Mouse (Mus musculus) embryonic facial prominence, embryonic 11.5 days (tissue): ENCODE measurements around the gene Casz1. TPM values are rescaled to one million over a fixed set of nuclear protein-coding genes. Genes with fewer than 3 reads are reported as not detected.

ENCODE experiments used
- ATAC-seq: fragments of 200-750 bp; cut with Nextera tagmentation; replicated peaks from 2 replicates; pipeline ENCODE4 v1.8.0; 2017; ENCODE audit warnings: low read depth; ENCODE audit not compliant: insufficient number of reproducible peaks, low FRiP score, low TSS enrichment
- DNase-seq: peaks from one replicate; pipeline ENCODE4 v3.0.0-alpha.2; 2015; ENCODE audit warnings: low spot score
- H3K27ac ChIP-seq: fragments of 300-500 bp; sonication (generic); replicated peaks from 2 replicates; pipeline ENCODE4 v1.5.1; 2014; ENCODE audit warnings: mild to moderate bottlenecking, low read depth, low read length, control low read depth
- H3K27me3 ChIP-seq: fragments of 300-500 bp; sonication (generic); 2 replicates; pipeline ENCODE4 v1.6.1; 2014; ENCODE audit warnings: mild to moderate bottlenecking, low read length, moderate library complexity, mixed read lengths; ENCODE audit not compliant: control insufficient read depth, insufficient read depth
- H3K36me3 ChIP-seq: fragments of 300-500 bp; sonication (generic); replicated peaks from 2 replicates; pipeline ENCODE4 v1.6.1; 2014; ENCODE audit warnings: low read depth, mild to moderate bottlenecking, low read length, moderate library complexity, mixed read lengths; ENCODE audit not compliant: control insufficient read depth, insufficient read depth
- H3K4me1 ChIP-seq: fragments of 300-500 bp; sonication (generic); 2 replicates; pipeline ENCODE4 v1.6.1; 2014; ENCODE audit warnings: low read length, mixed read lengths; ENCODE audit not compliant: control insufficient read depth, insufficient read depth
- H3K4me2 ChIP-seq: fragments of 300-500 bp; sonication (generic); 2 replicates; pipeline ENCODE4 v1.6.1; 2014; ENCODE audit warnings: low read depth, mild to moderate bottlenecking, control low read depth, low read length, moderate library complexity
- H3K4me3 ChIP-seq: fragments of 300-500 bp; sonication (generic); 2 replicates; pipeline ENCODE4 v1.5.1; 2014; ENCODE audit warnings: low read depth, low read length, control low read depth
- H3K9ac ChIP-seq: fragments of 300-500 bp; sonication (generic); replicated peaks from 2 replicates; pipeline ENCODE4 v1.6.1; 2014; ENCODE audit warnings: mild to moderate bottlenecking, control low read depth, low read length
- H3K9me3 ChIP-seq: fragments of 300-500 bp; sonication (generic); replicated peaks from 2 replicates; pipeline ENCODE4 v1.6.1; 2016; ENCODE audit warnings: mild to moderate bottlenecking, low read length, inconsistent platforms, mixed read lengths; ENCODE audit not compliant: control insufficient read depth
- WGBS: fragments of 180-500 bp; shearing (Covaris S2); extraction: QIAGEN DNeasy Blood & Tissue Kit; methylation state at CpG from one replicate; pipeline ENCODE4 v1.1.7; 2014; 5-methylcytosine and 5-hydroxymethylcytosine counted together
- polyA plus RNA-seq: library from polyadenylated mRNA; unstranded; fragments of >200 nt; fragmentation: Nextera tagmentation; extraction: Ambion mirVana; gene quantifications from 2 replicates; pipeline ENCODE4 v1.2.1, GENCODE M21; 2014

The Casz1 gene
- polyA plus RNA-seq, 1 experiment from 2014 or later = 1.1 TPM

GRCm38 (mm10) chr4:148771409-148771929 is 32.8 kb upstream of the Casz1 start:
- peak; percentile 45 for DNase-seq
- Histone ChIP-seq H3K9ac (no peak overlapping the region), H3K4me1 (peaks cover 9% of the 10 kb centered on the region), H3K27me3 (peaks cover 13% of the 10 kb centered on the region), H3K9me3 (no peaks in the 10 kb centered on the region), H3K36me3 (no peaks in the 10 kb centered on the region), H3K4me3 (no peak overlapping the region), H3K4me2 (peak overlapping the region; percentile 37; the same call in 1 of the 2 replicates), H3K27ac (no peak overlapping the region)
- no peak; the same call in 1 of the 2 replicates for ATAC-seq
- 2% methylated on average over 14 of the region's 14 CpGs for WGBS

GRCm38 (mm10) chr4:148772658-148773057 is 31.6 kb upstream of the Casz1 start:
- H3K9ac ChIP-seq = no peak overlapping the region
- no peak overlapping the region for H3K27ac ChIP-seq
- no peak overlapping the region for H3K4me2 ChIP-seq
- peaks cover 13% of the 10 kb centered on the region for H3K27me3 ChIP-seq
- WGBS = 73% methylated on average over 6 of the region's 6 CpGs
- peaks cover 9% of the 10 kb centered on the region for H3K4me1 ChIP-seq
- H3K36me3 ChIP-seq = no peaks in the 10 kb centered on the region
- DNase-seq = no peak
- no peak for ATAC-seq
- H3K4me3 ChIP-seq = no peak overlapping the region
- H3K9me3 ChIP-seq = no peaks in the 10 kb centered on the region

- H3K4me1 ChIP-seq = peaks cover 9% of the 10 kb centered on the region
- H3K36me3 ChIP-seq = no peaks in the 10 kb centered on the region
- H3K9ac ChIP-seq = no peak overlapping the region
- DNase-seq (no peak), ATAC-seq (no peak)
- H3K9me3 ChIP-seq = no peaks in the 10 kb centered on the region
- 80% methylated on average over 6 of the region's 6 CpGs for WGBS
- no peak overlapping the region for H3K27ac ChIP-seq
- H3K4me2 ChIP-seq = no peak overlapping the region
- no peak overlapping the region for H3K4me3 ChIP-seq
- H3K27me3 ChIP-seq = peaks cover 13% of the 10 kb centered on the region
These were observed 30.2 kb upstream of the Casz1 start for GRCm38 (mm10) chr4:148774036-148774435.

GRCm38 (mm10) chr4:148775476-148776269 is 28.6 kb upstream of the Casz1 start:
- Histone ChIP-seq H3K36me3 (no peaks in the 10 kb centered on the region), H3K4me2 (no peak overlapping the region), H3K27ac (no peak overlapping the region), H3K4me3 (no peak overlapping the region), H3K9ac (no peak overlapping the region), H3K27me3 (peaks cover 13% of the 10 kb centered on the region), H3K9me3 (no peaks in the 10 kb centered on the region), H3K4me1 (peaks cover 8% of the 10 kb centered on the region)
- no peak for ATAC-seq
- WGBS = 51% methylated on average over 10 of the region's 10 CpGs
- no peak for DNase-seq

- Histone ChIP-seq H3K36me3 (no peaks in the 10 kb centered on the region), H3K4me3 (no peak overlapping the region), H3K27me3 (no peaks in the 10 kb centered on the region; the same call in 1 of the 2 replicates), H3K27ac (no peak overlapping the region), H3K4me2 (no peak overlapping the region), H3K4me1 (no peaks in the 10 kb centered on the region), H3K9me3 (no peaks in the 10 kb centered on the region), H3K9ac (no peak overlapping the region)
- no peak for ATAC-seq
- DNase-seq = no peak
- WGBS = 41% methylated on average over 8 of the region's 8 CpGs
These were observed 24.1 kb upstream of the Casz1 start for GRCm38 (mm10) chr4:148780097-148780621.

- H3K9ac ChIP-seq = no peak overlapping the region
- no peaks in the 10 kb centered on the region for H3K9me3 ChIP-seq
- 72% methylated on average over 7 of the region's 7 CpGs for WGBS
- no peak overlapping the region for H3K4me2 ChIP-seq
- no peaks in the 10 kb centered on the region for H3K36me3 ChIP-seq
- H3K27ac ChIP-seq = no peak overlapping the region
- no peaks in the 10 kb centered on the region for H3K4me1 ChIP-seq
- H3K4me3 ChIP-seq = no peak overlapping the region
- DNase-seq (no peak), ATAC-seq (no peak)
- no peaks in the 10 kb centered on the region; the same call in 1 of the 2 replicates for H3K27me3 ChIP-seq
These were observed 22.7 kb upstream of the Casz1 start for GRCm38 (mm10) chr4:148781516-148781915.

- no peaks in the 10 kb centered on the region for H3K4me1 ChIP-seq
- H3K27ac ChIP-seq = no peak overlapping the region
- H3K4me3 ChIP-seq = no peak overlapping the region
- no peak overlapping the region for H3K4me2 ChIP-seq
- ATAC-seq (no peak), DNase-seq (no peak)
- WGBS = 68% methylated on average over 6 of the region's 6 CpGs
- no peaks in the 10 kb centered on the region for H3K9me3 ChIP-seq
- no peak overlapping the region for H3K9ac ChIP-seq
- H3K36me3 ChIP-seq = no peaks in the 10 kb centered on the region
- H3K27me3 ChIP-seq = no peaks in the 10 kb centered on the region; the same call in 1 of the 2 replicates
These were observed 21.3 kb upstream of the Casz1 start for GRCm38 (mm10) chr4:148782880-148783279.

- ATAC-seq (no peak), DNase-seq (no peak)
- no peaks in the 10 kb centered on the region for H3K36me3 ChIP-seq
- no peak overlapping the region for H3K4me3 ChIP-seq
- H3K4me2 ChIP-seq = no peak overlapping the region
- H3K27ac ChIP-seq = no peak overlapping the region
- H3K9ac ChIP-seq = no peak overlapping the region
- H3K9me3 ChIP-seq = no peaks in the 10 kb centered on the region
- WGBS = 77% methylated on average over 6 of the region's 6 CpGs
- H3K4me1 ChIP-seq = no peaks in the 10 kb centered on the region
- H3K27me3 ChIP-seq = no peaks in the 10 kb centered on the region; the same call in 1 of the 2 replicates
These were observed 20.5 kb upstream of the Casz1 start for GRCm38 (mm10) chr4:148783760-148784159.
